Mouse (Mus musculus) cerebellum, postnatal 14 days (tissue): ENCODE results near the gene Myl4.
"Not testable (repeated sequence)": the region's sequence is repeated elsewhere in the genome, so short reads cannot be mapped to it uniquely, and the experiment has no call there.

Experiments used
- DNase-seq, 2 experiments: peaks; one replicate each; pipeline ENCODE4 v3.0.0; 2021; ENCODE audit warnings: mixed read lengths in 2 of 2

The Myl4 gene

DNA sequence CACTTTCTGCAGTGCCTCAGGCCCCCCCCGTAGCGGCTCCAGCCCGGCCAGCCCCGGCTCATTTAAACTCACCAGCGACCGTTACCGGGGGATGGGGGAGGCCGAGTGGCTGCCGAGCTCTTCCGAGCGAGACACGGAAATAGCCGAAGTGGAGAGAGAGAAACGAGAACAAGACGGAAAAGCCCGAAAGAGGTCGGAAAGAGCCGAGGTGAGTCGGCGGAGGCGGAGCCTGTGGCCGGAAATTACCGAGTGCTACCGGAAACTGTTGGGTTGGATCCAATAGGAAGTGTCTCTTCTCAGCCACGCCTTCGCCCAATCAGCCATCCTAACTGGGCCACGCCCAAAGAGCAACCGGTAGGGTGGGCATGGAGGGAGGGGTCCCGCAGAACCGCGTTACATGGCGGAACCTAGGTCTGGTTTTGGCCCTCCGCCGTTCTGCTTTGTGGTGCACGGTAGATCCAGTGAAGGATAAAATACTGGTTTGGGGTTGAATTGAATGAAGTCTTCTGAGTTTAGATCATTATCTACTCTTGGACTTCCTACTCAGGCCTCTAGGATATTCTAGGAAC is at the start of gene Myl4, which contains the start of gene Cdc27:
Myl4 (plus strand) TSS at position 258 of the 569 bp plus-strand sequence.
Cdc27 (minus strand) TSS at position 215 of the 569 bp plus-strand sequence.
- peak; percentile 100 for DNase-seq

GRCm38 (mm10) chr11:104508455-104508854 is 42.0 kb upstream of the Myl4 start:
- DNase-seq, result no peak

GRCm38 (mm10) chr11:104510606-104511005 is 39.9 kb upstream of the Myl4 start:
- DNase-seq, result peak; percentile 14 to 36

GRCm38 (mm10) chr11:104512436-104512835 is 38.0 kb upstream of the Myl4 start:
- no peak for DNase-seq

GRCm38 (mm10) chr11:104525935-104526334 is 24.5 kb upstream of the Myl4 start:
- DNase-seq, result no peak

- DNase-seq, result no peak
Observed at GRCm38 (mm10) chr11:104536843-104537242, 13.6 kb upstream of the Myl4 start.

DNA sequence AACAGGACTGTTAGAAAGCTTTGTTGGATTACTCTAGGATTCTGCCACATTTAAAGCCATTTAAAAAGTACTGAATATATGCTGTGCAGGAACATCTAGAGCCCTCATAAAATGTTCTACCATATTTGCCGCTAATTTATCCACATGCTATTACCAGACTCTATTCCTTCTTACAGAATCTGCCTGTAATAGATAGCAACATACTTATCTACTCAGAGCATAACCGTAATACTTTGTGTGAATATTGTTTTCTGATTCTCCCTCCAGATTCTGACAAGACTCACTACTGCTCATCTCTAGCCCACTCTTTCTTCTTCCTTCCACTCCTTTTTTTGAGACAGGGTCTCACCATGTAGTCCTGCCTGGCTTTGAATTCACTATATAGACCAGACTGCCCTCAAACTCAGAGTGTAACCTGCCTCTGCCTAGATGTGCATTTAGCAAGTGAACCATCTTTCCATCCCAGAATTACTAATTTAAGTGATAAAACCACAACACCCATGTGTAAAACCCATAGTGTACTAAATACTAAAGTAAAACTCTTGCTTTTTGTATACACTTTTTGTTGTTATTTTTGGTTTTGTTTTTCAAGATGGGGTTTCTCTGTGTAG is 12.4 kb upstream of the Myl4 start:
- no peak for DNase-seq

- no peak for DNase-seq
Observed at GRCm38 (mm10) chr11:104539811-104540210, 10.7 kb upstream of the Myl4 start.

- not testable (repeated sequence) for DNase-seq
Observed at GRCm38 (mm10) chr11:104543337-104543736, 7.1 kb upstream of the Myl4 start.

GRCm38 (mm10) chr11:104544507-104544906 is 6.0 kb upstream of the Myl4 start:
- no peak for DNase-seq

DNA sequence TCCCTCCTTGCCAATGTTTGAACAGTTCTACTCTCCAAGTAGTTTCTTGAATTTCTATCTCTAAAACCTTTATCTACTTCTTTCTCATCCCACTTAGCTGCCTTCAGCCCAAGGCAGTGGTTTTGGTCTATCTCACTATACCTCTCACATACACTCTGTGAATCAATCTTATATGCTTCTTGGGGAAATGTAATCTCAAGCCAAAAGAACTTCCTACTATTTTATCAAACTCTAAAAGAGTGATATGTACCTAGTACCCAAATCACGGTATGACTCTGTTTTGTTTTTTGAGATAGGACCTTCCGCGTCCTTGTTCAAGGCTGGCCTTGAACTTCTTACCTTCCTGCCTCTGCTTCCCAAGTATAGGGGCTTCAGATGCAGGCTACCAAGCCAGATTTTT is 3.0 kb upstream of the Myl4 start:
- DNase-seq, result no peak

- DNase-seq, result peak in 1 of 2 experiments; percentile 88
Observed at GRCm38 (mm10) chr11:104549438-104550405, 741 bp upstream of the Myl4 start.

DNA sequence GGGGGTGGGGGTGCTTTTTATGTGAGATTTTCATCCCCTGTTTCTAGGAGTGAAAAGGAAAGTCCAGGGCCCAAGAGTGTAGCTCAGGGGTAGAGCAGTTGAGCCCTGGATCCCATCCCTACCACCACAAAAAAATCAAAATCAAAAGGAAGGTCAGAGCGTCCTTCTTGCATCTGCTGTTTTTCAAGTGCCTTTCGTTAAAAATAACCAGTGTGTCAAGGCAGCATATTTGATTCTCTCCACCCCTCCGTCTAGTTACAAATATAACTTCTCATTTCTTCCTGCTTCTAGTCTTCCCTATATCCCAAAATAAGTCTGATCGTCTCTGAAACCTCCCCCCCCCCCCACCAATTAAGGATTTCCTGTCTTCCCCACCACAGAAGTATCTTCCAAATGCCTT is 7.6 kb downstream of the Myl4 start:
- no peak for DNase-seq

DNA sequence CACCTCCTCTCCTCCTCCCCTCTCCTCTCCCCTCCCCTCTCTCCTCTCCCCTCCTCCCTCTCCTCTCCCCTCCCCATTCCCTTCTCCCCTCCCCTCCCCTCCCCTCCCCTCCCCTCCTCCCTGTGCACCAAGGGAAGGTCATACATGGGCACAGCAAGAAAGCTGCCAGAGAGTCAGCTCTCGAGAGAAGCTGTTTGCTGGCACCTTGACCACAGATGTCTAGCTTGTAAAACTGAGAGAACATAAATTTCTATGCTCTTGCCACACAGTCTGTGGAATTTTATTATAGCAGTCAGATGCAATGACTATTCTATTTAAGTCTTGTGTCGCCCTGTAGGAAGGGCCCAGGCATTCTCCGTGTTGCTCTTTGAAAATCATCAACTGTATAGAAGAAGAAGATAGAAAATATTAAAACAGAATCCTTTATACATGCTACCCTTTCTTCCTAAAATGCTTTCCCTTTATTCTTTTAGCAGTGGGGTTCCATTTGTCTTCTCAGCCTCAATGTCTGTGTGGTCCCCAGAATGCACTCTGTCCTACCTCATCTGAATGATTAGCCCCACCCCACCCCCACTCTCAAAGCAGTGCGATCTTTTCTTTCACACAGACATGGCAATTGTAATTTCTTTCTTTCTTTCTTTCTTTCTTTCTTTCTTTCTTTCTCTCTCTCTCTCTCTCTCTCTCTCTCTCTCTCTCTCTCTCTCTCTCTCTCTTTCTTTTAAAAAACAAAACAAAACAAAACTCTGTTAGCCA is 8.4 kb downstream of the Myl4 start:
- DNase-seq, result no peak

DNA sequence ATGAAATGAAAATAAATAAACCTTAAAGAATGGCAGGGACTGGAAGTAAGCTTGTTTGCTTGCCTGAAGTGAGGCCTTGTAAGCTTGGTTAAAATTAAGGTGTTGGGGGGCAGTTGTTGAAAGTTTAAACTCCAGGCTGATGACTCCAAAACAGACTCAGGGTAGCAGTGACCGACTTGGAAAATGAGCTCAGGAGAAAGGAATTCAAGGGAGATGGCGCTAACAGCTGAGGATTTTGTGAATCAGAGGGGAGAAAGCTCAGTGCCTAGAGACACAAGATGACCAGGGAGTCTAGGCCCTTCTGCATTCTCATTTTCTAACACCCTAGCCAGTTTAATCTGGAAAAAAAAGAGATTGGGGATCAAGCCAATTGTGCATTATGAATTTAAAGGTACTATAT is 10.5 kb downstream of the Myl4 start:
- DNase-seq, result no peak

DNA sequence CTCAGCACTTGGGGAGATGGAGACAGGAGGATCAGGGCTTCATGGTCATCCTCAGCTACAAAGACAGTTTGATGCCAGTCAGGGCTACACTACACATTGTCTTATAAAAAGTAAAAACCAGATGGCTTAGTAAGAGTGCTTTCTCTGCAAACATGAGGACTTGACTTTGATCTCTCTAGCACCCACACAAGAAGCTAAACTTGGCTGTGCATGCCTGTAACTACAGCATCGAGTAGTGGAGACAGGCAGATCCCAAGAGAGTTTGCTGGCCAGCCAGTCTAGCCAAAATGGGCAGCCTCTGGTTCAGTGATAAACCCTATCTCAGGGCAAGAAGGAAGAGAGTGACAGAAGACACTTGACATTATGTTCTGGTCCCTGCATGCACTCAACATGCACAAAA is 13.0 kb downstream of the Myl4 start:
- DNase-seq, result no peak

GRCm38 (mm10) chr11:104565172-104565571 is 14.7 kb downstream of the Myl4 start:
- no peak for DNase-seq

- DNase-seq, result no peak
Observed at GRCm38 (mm10) chr11:104566097-104566496, 15.6 kb downstream of the Myl4 start.

DNA sequence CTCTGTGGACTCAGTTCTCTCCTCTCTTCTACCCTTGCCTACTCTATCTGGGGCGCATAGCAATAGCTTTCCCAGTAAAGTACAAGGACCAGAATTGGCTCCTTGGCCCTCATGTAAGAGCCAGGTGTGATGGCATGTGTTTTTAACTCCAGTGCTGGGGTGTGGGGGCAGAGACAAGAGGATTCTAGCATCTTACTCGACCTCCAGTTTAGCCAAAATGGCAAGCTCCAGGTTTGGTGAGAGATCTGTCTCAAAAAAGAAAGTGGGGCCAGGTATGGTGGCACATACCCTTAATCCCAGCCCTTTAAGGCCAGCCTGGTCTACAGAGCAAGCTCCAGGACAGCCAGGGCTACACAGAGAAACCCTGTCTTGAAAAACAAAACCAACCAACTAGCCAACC is 16.3 kb downstream of the Myl4 start:
- no peak for DNase-seq

DNA sequence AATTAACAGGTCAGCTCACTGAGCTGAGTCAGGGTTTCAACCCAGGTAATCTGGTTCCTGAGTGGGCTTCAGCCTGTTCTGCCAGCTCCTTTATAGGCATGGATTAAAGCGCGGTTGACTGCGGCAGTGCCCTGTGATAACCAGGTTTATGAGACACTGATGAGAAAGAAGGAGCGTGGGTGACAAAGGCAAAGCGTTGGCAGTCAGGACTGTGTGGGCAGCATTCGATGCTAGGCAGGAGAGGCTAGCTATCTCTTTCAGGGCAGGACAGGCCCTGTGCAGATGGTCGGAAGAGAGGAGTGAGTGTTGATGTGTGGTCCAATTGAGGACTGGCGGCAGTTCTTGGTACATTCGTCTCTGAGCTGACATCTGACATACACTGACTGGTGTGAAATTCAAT is 17.3 kb downstream of the Myl4 start:
- DNase-seq, result no peak

GRCm38 (mm10) chr11:104568326-104568725 is 17.9 kb downstream of the Myl4 start:
- no peak for DNase-seq

GRCm38 (mm10) chr11:104570515-104570914 is 20.1 kb downstream of the Myl4 start:
- not testable (repeated sequence) for DNase-seq

GRCm38 (mm10) chr11:104571373-104571772 is 20.9 kb downstream of the Myl4 start:
- DNase-seq, result peak; percentile 74 to 78
